Mouse (Mus musculus) urinary bladder, postnatal 36 days (tissue): ENCODE results near the gene Cpsf4.
"Not testable (repeated sequence)": the region's sequence is repeated elsewhere in the genome, so short reads cannot be mapped to it uniquely, and the experiment has no call there.

Source experiments
- DNase-seq, 2 experiments: peaks; one replicate each; pipeline ENCODE4 v3.0.0; 2022; ENCODE audit warnings: low spot score in 2 of 2, mixed read lengths in 1 of 2

Gene Cpsf4

GRCm38 (mm10) chr5:145222840-145223239, 55.8 kb downstream of the Cpsf4 start:
- DNase-seq: peak; percentile 32 to 36

GRCm38 (mm10) chr5:145223395-145223794, 56.4 kb downstream of the Cpsf4 start:
- DNase-seq: no peak

DNA sequence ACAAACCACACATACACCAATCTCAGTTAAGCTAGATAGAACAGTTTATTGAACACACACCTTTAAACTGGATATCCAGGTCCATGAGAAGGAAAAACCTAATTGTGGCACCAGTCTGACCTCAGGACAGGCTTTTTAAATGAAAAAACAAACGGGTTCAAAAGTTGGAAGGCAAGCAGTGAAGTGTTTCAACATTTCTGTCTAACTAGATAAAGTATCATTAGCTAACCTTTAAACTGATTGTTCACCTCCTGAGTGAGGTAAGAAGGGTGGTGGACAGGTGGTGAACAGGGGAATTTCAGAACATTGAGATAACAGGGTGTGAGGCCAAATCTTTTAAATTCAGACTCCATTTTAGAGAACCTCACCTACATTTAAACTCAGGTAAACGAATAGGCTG, 59.4 kb downstream of the Cpsf4 start:
- DNase-seq: no peak

DNA sequence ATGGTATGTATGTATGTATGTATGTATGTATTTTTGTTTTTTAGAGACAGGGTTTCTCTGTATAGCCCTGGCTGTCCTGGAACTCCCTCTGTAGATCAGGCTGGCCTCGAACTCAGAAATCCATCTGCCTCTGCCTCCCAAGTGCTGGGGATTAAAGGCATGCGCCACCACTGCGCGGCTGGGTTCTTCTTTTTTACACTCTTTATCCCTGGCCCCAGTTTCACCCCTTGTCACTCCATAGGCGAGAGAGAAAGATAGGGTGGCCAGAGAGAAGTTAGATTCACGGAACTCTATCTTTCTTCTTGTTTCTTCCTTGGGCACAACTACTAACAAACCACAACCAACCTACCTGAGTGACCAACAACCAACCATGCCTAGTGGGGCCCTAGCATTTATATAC, 62.3 kb downstream of the Cpsf4 start:
- DNase-seq: not testable (repeated sequence)

- no peak for DNase-seq
These were observed 63.6 kb downstream of the Cpsf4 start for GRCm38 (mm10) chr5:145230641-145231040.

DNA sequence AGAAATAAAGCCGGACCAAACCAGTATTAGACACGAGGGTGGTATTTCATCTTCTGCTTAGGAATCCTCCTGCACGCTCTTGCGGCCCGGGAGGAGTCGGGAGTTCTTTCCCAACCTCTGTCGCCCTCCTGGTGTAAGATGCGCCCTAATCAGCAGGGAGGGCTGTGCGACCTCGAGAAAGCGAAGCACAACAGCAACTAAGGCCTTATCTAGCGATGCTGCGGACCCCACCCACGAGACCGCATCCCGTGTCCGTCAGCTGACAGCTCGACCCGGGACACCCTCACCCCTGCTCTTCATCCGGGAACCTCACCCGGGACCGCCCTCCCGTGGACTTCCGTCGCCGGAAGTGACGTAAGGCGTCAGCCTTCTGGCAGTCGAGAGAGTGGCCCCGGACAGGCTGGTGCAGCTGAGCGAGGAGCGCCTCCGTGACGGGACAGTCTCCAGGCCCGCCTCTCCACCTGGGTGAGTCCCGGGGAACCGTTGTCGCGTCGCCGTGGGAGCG, 64.4 kb downstream of the Cpsf4 start, which contains the start of gene Zfp655:
Zfp655 (plus strand) TSS at position 349 of the 505 bp plus-strand sequence.
- DNase-seq: peak; percentile 98
